Mouse (Mus musculus): Measurements from ENCODE around the gene Foxp1. TPM values are rescaled to one million over a fixed set of nuclear protein-coding genes. Genes with fewer than 3 reads are reported as not detected.

Gene Foxp1
- total RNA-seq, 2 experiments from 2014 or later: 133 to 135 TPM

GRCm38 (mm10) chr6:99441100-99441499, 81.4 kb downstream of the Foxp1 start:
- peak; percentile 55 to 60 for DNase-seq (ENCODE audit: low spot score in 2 of 2)

GRCm38 (mm10) chr6:99440606-99441005, 81.9 kb downstream of the Foxp1 start:
- no peak for DNase-seq (ENCODE audit: low spot score in 2 of 2)

GRCm38 (mm10) chr6:99439878-99440361, 82.6 kb downstream of the Foxp1 start:
- peak; percentile 11 to 17 for DNase-seq (ENCODE audit: low spot score in 2 of 2)

GRCm38 (mm10) chr6:99439214-99439877, 83.2 kb downstream of the Foxp1 start:
- no peak for DNase-seq (ENCODE audit: low spot score in 2 of 2)

GRCm38 (mm10) chr6:99436371-99436770, 86.2 kb downstream of the Foxp1 start:
- no peak for DNase-seq (ENCODE audit: low spot score in 2 of 2)

- DNase-seq (ENCODE audit: low spot score in 2 of 2): no peak
Measured at GRCm38 (mm10) chr6:99435140-99435539, 87.4 kb downstream of the Foxp1 start.

- no peak for DNase-seq (ENCODE audit: low spot score in 2 of 2)
Measured at GRCm38 (mm10) chr6:99433006-99433405, 89.5 kb downstream of the Foxp1 start.

GRCm38 (mm10) chr6:99431941-99432340, 90.6 kb downstream of the Foxp1 start:
- no peak for DNase-seq (ENCODE audit: low spot score in 2 of 2)

- no peak for DNase-seq (ENCODE audit: low spot score in 2 of 2)
Measured at GRCm38 (mm10) chr6:99430560-99430959, 92.0 kb downstream of the Foxp1 start.

- no peak for DNase-seq (ENCODE audit: low spot score in 2 of 2)
Measured at GRCm38 (mm10) chr6:99429378-99430131, 93.0 kb downstream of the Foxp1 start.

- no peak for DNase-seq (ENCODE audit: low spot score in 2 of 2)
Measured at GRCm38 (mm10) chr6:99428961-99429360, 93.6 kb downstream of the Foxp1 start.

GRCm38 (mm10) chr6:99427301-99427700, 95.2 kb downstream of the Foxp1 start:
- DNase-seq (ENCODE audit: low spot score in 2 of 2): no peak

GRCm38 (mm10) chr6:99425044-99425443, 97.5 kb downstream of the Foxp1 start:
- no peak for DNase-seq (ENCODE audit: low spot score in 2 of 2)

GRCm38 (mm10) chr6:99420666-99421065, 101.9 kb downstream of the Foxp1 start:
- DNase-seq (ENCODE audit: low spot score in 2 of 2): peak in 1 of 2 experiments; percentile 20

GRCm38 (mm10) chr6:99412598-99412997, 109.9 kb downstream of the Foxp1 start:
- no peak for DNase-seq (ENCODE audit: low spot score in 2 of 2)

- no peak for DNase-seq (ENCODE audit: low spot score in 2 of 2)
Measured at GRCm38 (mm10) chr6:99409602-99410001, 112.9 kb downstream of the Foxp1 start.

GRCm38 (mm10) chr6:99408880-99409279, 113.6 kb downstream of the Foxp1 start:
- DNase-seq (ENCODE audit: low spot score in 2 of 2): no peak

GRCm38 (mm10) chr6:99403755-99404390, 118.6 kb downstream of the Foxp1 start:
- DNase-seq (ENCODE audit: low spot score in 2 of 2): no peak

GRCm38 (mm10) chr6:99402941-99403340, 119.6 kb downstream of the Foxp1 start:
- DNase-seq (ENCODE audit: low spot score in 2 of 2): no peak

- DNase-seq (ENCODE audit: low spot score in 2 of 2): no peak
Measured at GRCm38 (mm10) chr6:99402370-99402769, 120.2 kb downstream of the Foxp1 start.

- no peak for DNase-seq (ENCODE audit: low spot score in 2 of 2)
Measured at GRCm38 (mm10) chr6:99401801-99402200, 120.7 kb downstream of the Foxp1 start.

- DNase-seq (ENCODE audit: low spot score in 2 of 2): no peak
Measured at GRCm38 (mm10) chr6:99401211-99401610, 121.3 kb downstream of the Foxp1 start.

Data from left cerebral cortex, adult 18-20 months (tissue).